Mouse (Mus musculus) stomach, postnatal 0 days (tissue): ENCODE data around the gene Smok3b. TPM values are rescaled to one million over a fixed set of nuclear protein-coding genes. Genes with fewer than 3 reads are reported as not detected.
"Not testable (repeated sequence)": the region's sequence is repeated elsewhere in the genome, so short reads cannot be mapped to it uniquely, and the experiment has no call there.

Experiments
- ATAC-seq: fragments of 200-750 bp; cut with Nextera tagmentation; 2 replicates; pipeline ENCODE4 v1.8.0; 2017; ENCODE audit not compliant: low FRiP score, low TSS enrichment
- DNase-seq: peaks from one replicate; pipeline ENCODE4 v3.0.0-alpha.2; 2016; ENCODE audit warnings: low spot score
- H3K27ac ChIP-seq: fragments of 300-500 bp; sonication (generic); replicated peaks from 2 replicates; pipeline ENCODE4 v1.5.1; 2014; ENCODE audit warnings: mild to moderate bottlenecking, control low read depth
- H3K27me3 ChIP-seq: fragments of 300-500 bp; sonication (generic); 2 replicates; pipeline ENCODE4 v1.6.1; 2014; ENCODE audit warnings: low read length; ENCODE audit not compliant: control insufficient read depth, insufficient read depth
- H3K36me3 ChIP-seq: fragments of 300-500 bp; sonication (generic); 2 replicates; pipeline ENCODE4 v1.6.1; 2014; ENCODE audit warnings: low read length, mixed read lengths; ENCODE audit not compliant: control insufficient read depth, insufficient read depth
- H3K4me1 ChIP-seq: fragments of 300-500 bp; sonication (generic); replicated peaks from 2 replicates; pipeline ENCODE4 v1.6.1; 2014; ENCODE audit warnings: antibody characterized with exemption; ENCODE audit not compliant: control insufficient read depth, insufficient read depth
- H3K4me2 ChIP-seq: fragments of 300-500 bp; sonication (generic); replicated peaks from 2 replicates; pipeline ENCODE4 v1.6.1; 2014; ENCODE audit warnings: low read depth, mild to moderate bottlenecking, control low read depth, moderate library complexity
- H3K4me3 ChIP-seq: fragments of 300-500 bp; sonication (generic); 2 replicates; pipeline ENCODE4 v1.5.1; 2014; ENCODE audit warnings: low read depth, low read length, control low read depth
- H3K9ac ChIP-seq: fragments of 300-500 bp; sonication (generic); 2 replicates; pipeline ENCODE4 v1.6.1; 2014; ENCODE audit warnings: mild to moderate bottlenecking, low read length, control low read depth, mixed read lengths
- H3K9me3 ChIP-seq: fragments of 300-500 bp; sonication (generic); 2 replicates; pipeline ENCODE4 v1.6.1; 2016; ENCODE audit warnings: low read length; ENCODE audit not compliant: control insufficient read depth
- CTCF ChIP-seq: IDR thresholded peaks from 2 replicates; pipeline ENCODE4 v1.5.1; 2016; ENCODE audit warnings: antibody characterized with exemption, low read depth, mild to moderate bottlenecking, moderate library complexity
- EP300 ChIP-seq: optimal IDR thresholded peaks from 2 replicates; pipeline ENCODE3; 2016; ENCODE audit warnings: antibody characterized with exemption
- WGBS: fragments of 180-500 bp; shearing (Covaris S2); extraction: QIAGEN DNeasy Blood & Tissue Kit; methylation state at CpG from one replicate; pipeline ENCODE4 v1.1.7; 2014; 5-methylcytosine and 5-hydroxymethylcytosine counted together
- polyA plus RNA-seq: library from polyadenylated mRNA; unstranded; fragments of >200 nt; fragmentation: Nextera tagmentation; extraction: Ambion mirVana; gene quantifications from 2 replicates; pipeline ENCODE4 v1.2.1, GENCODE M21; 2015

The Smok3b gene
- polyA plus RNA-seq, result not detected in 2 replicates

GRCm38 (mm10) chr5:138020961-138021479 is at the start of gene Smok3b, which contains the start of gene Smok3a:
Smok3b (plus strand) TSS chr5:138021429.
Smok3a (plus strand) TSS chr5:138021261.
- not testable (repeated sequence) for H3K4me3 ChIP-seq, H3K9me3 ChIP-seq, H3K9ac ChIP-seq, H3K36me3 ChIP-seq, H3K27ac ChIP-seq, ATAC-seq, H3K4me2 ChIP-seq, H3K4me1 ChIP-seq, H3K27me3 ChIP-seq, DNase-seq
- 80% methylated on average over 3 of the region's 7 CpGs for WGBS

- Histone ChIP-seq H3K4me1 (no peaks in the 10 kb centered on the region), H3K9ac (no peak overlapping the region), H3K27ac (no peak overlapping the region), H3K9me3 (no peaks in the 10 kb centered on the region), H3K36me3 (no peaks in the 10 kb centered on the region), H3K27me3 (no peaks in the 10 kb centered on the region), H3K4me3 (no peak overlapping the region), H3K4me2 (no peak overlapping the region)
- no peak for DNase-seq
- WGBS, result 72% methylated on average over 2 of the region's 2 CpGs
- no peak for ATAC-seq
- TF ChIP-seq CTCF, result peak; percentile 57
- TF ChIP-seq EP300, result no peak
These were observed 48.1 kb upstream of the Smok3b start for GRCm38 (mm10) chr5:137973161-137973560.

- DNase-seq, result peak; percentile 19
- 52% methylated on average over 3 of the region's 3 CpGs for WGBS
These were observed 47.5 kb upstream of the Smok3b start for GRCm38 (mm10) chr5:137973738-137974137.

GRCm38 (mm10) chr5:137974724-137975123 is 46.5 kb upstream of the Smok3b start:
- no peaks in the 10 kb centered on the region for H3K9me3 ChIP-seq
- H3K9ac ChIP-seq, result no peak overlapping the region
- H3K27me3 ChIP-seq, result no peaks in the 10 kb centered on the region
- no peak overlapping the region for H3K27ac ChIP-seq
- DNase-seq, result no peak
- WGBS, result 59% methylated on average over 3 of the region's 3 CpGs
- no peak overlapping the region for H3K4me3 ChIP-seq
- no peak for ATAC-seq
- H3K4me2 ChIP-seq, result no peak overlapping the region
- H3K36me3 ChIP-seq, result no peaks in the 10 kb centered on the region
- no peak for TF ChIP-seq EP300
- no peak for TF ChIP-seq CTCF
- no peaks in the 10 kb centered on the region for H3K4me1 ChIP-seq

More at GRCm38 (mm10) chr5:137973738-137974137, 47.5 kb upstream of the Smok3b start:
- no peak overlapping the region for H3K4me3 ChIP-seq
- H3K9me3 ChIP-seq, result no peaks in the 10 kb centered on the region
- H3K4me1 ChIP-seq, result no peaks in the 10 kb centered on the region
- H3K27me3 ChIP-seq, result no peaks in the 10 kb centered on the region
- no peak overlapping the region for H3K9ac ChIP-seq
- no peak for ATAC-seq
- TF ChIP-seq EP300, result no peak
- peak; percentile 74 for TF ChIP-seq CTCF
- H3K4me2 ChIP-seq, result no peak overlapping the region
- no peak overlapping the region for H3K27ac ChIP-seq
- no peaks in the 10 kb centered on the region for H3K36me3 ChIP-seq

- TF ChIP-seq EP300 (no peak), CTCF (no peak)
- Histone ChIP-seq H3K9ac (no peak overlapping the region), H3K36me3 (no peaks in the 10 kb centered on the region), H3K4me1 (no peaks in the 10 kb centered on the region), H3K4me3 (no peak overlapping the region), H3K27me3 (no peaks in the 10 kb centered on the region), H3K9me3 (no peaks in the 10 kb centered on the region), H3K27ac (no peak overlapping the region), H3K4me2 (no peak overlapping the region)
- DNase-seq (no peak), ATAC-seq (no peak)
- WGBS, result 37% methylated on average over 1 of the region's 1 CpGs
These were observed 45.8 kb upstream of the Smok3b start for GRCm38 (mm10) chr5:137975434-137975833.

- Histone ChIP-seq H3K27me3 (no peaks in the 10 kb centered on the region), H3K27ac (no peak overlapping the region), H3K4me3 (no peak overlapping the region), H3K4me1 (no peaks in the 10 kb centered on the region), H3K9me3 (no peaks in the 10 kb centered on the region), H3K9ac (no peak overlapping the region), H3K4me2 (no peak overlapping the region), H3K36me3 (no peaks in the 10 kb centered on the region)
- TF ChIP-seq EP300 (no peak), CTCF (no peak)
- WGBS, result 29% methylated on average over 1 of the region's 1 CpGs
- no peak for ATAC-seq
- DNase-seq, result no peak
These were observed 43.9 kb upstream of the Smok3b start for GRCm38 (mm10) chr5:137977291-137977690.
